Mouse (Mus musculus) myocyte (in vitro differentiated cells): Measurements from ENCODE around the gene Zfp978.
"Not testable (repeated sequence)": the region's sequence is repeated elsewhere in the genome, so short reads cannot be mapped to it uniquely, and the experiment has no call there.

ENCODE experiments used
- MAX ChIP-seq: IDR thresholded peaks from one replicate; pipeline ENCODE4 v1.6.1; 2011; ENCODE audit warnings: low read depth, mild to moderate bottlenecking, control low read depth
- POLR2A ChIP-seq: IDR thresholded peaks from one replicate; pipeline ENCODE4 v1.6.1; 2011; ENCODE audit warnings: low read depth, mild to moderate bottlenecking, control low read depth, moderate library complexity; ENCODE audit not compliant: insufficient read length
- POLR2AphosphoS2 ChIP-seq: IDR thresholded peaks from one replicate; pipeline ENCODE4 v1.6.1; 2011; ENCODE audit warnings: low read depth, control low read depth; ENCODE audit not compliant: insufficient read length
- REST ChIP-seq: IDR thresholded peaks from one replicate; pipeline ENCODE4 v1.6.1; 2011; ENCODE audit warnings: mild to moderate bottlenecking, control low read depth, moderate library complexity; ENCODE audit not compliant: insufficient read depth, insufficient read length

- not testable (repeated sequence) for TF ChIP-seq POLR2A, MAX, REST, POLR2AphosphoS2
Observed at GRCm38 (mm10) chr4:147346361-147347035, 14.6 kb upstream of the Zfp978 start.
